Mouse (Mus musculus): ENCODE data around the gene Rom1. TPM values are rescaled to one million over a fixed set of nuclear protein-coding genes. Genes with fewer than 3 reads are reported as not detected.

Gene Rom1
- total and polyA plus RNA-seq, 2 experiments, result 1.7 to 5.0 TPM

GRCm38 (mm10) chr19:8895397-8895960 is 33.7 kb downstream of the Rom1 start:
- H3K79me2 ChIP-seq (ENCODE audit: control insufficient read depth, insufficient read depth, low read length), result peaks cover 16% of the 10 kb centered on the region; the same call in 1 of the 2 replicates
- no peak overlapping the region for H3K4me3 ChIP-seq (ENCODE audit: insufficient read depth, low read depth, low read length)
- 90% methylated on average over 9 of the region's 9 CpGs for WGBS
- H3K4me1 ChIP-seq (ENCODE audit: control insufficient read depth, insufficient read depth, low read length), result peaks cover 10% of the 10 kb centered on the region
- DNase-seq (ENCODE audit: extremely low read depth, low read depth, low spot score), result no peak
- H3K27ac ChIP-seq (replicated peaks; ENCODE audit: insufficient read depth, low read depth, low read length), result no peak overlapping the region
- no peak for TF ChIP-seq POLR2A (IDR thresholded peaks at IDR 0.05; ENCODE audit: extremely low read depth, insufficient read depth, low read length)
- TF ChIP-seq CTCF (IDR thresholded peaks at IDR 0.05; ENCODE audit: low read depth, low read length), result no peak
- H3K36me3 ChIP-seq (ENCODE audit: control insufficient read depth, insufficient read depth, low read length), result peaks cover under 1% of the 10 kb centered on the region; the same call in 1 of the 2 replicates
- no peaks in the 10 kb centered on the region for H3K27me3 ChIP-seq (ENCODE audit: control insufficient read depth, insufficient read depth, low read length)
- H3K9ac ChIP-seq (ENCODE audit: low read depth, low read length), result no peak overlapping the region

- H3K4me1 ChIP-seq (ENCODE audit: control insufficient read depth, insufficient read depth, low read length), result peaks cover 10% of the 10 kb centered on the region; the same call in 1 of the 2 replicates
- peak within 1 kb of the TSS; percentile 63 for H3K4me3 ChIP-seq (ENCODE audit: insufficient read depth, low read depth, low read length)
- peaks cover 3% of the 10 kb centered on the region; the same call in 1 of the 2 replicates for H3K36me3 ChIP-seq (ENCODE audit: control insufficient read depth, insufficient read depth, low read length)
- no peak for TF ChIP-seq CTCF (IDR thresholded peaks at IDR 0.05; ENCODE audit: low read depth, low read length)
- TF ChIP-seq POLR2A (IDR thresholded peaks at IDR 0.05; ENCODE audit: extremely low read depth, insufficient read depth, low read length), result peak; percentile 82
- no peaks in the 10 kb centered on the region for H3K27me3 ChIP-seq (ENCODE audit: control insufficient read depth, insufficient read depth, low read length)
- peak within 1 kb of the TSS; percentile 87 for H3K9ac ChIP-seq (ENCODE audit: low read depth, low read length)
- H3K79me2 ChIP-seq (ENCODE audit: control insufficient read depth, insufficient read depth, low read length), result peaks cover 12% of the 10 kb centered on the region; the same call in 1 of the 2 replicates
- DNase-seq (ENCODE audit: extremely low read depth, low read depth, low spot score), result peak; percentile 80
- WGBS, result 2% methylated on average over 54 of the region's 54 CpGs
- H3K27ac ChIP-seq (replicated peaks; ENCODE audit: insufficient read depth, low read depth, low read length), result peak within 1 kb of the TSS; percentile 60
Observed at GRCm38 (mm10) chr19:8892829-8893766, 36.1 kb downstream of the Rom1 start, which contains the start of gene Ints5. Ints5 (plus strand) TSS chr19:8893005.

GRCm38 (mm10) chr19:8888511-8889385 is 40.4 kb downstream of the Rom1 start, which contains the start of the genes 1810009A15Rik and Gm49416:
1810009A15Rik (plus strand) TSS chr19:8888853.
Gm49416 (plus strand) TSS chr19:8888926.
- Histone ChIP-seq H3K27ac (replicated peaks; ENCODE audit: insufficient read depth, low read depth, low read length) (peak within 1 kb of the TSS; percentile 72), H3K4me3 (ENCODE audit: insufficient read depth, low read depth, low read length) (peak within 1 kb of the TSS; percentile 82), H3K79me2 (ENCODE audit: control insufficient read depth, insufficient read depth, low read length) (peaks cover 5% of the 10 kb centered on the region; the same call in 1 of the 2 replicates), H3K4me1 (ENCODE audit: control insufficient read depth, insufficient read depth, low read length) (peaks cover 7% of the 10 kb centered on the region), H3K36me3 (ENCODE audit: control insufficient read depth, insufficient read depth, low read length) (peaks cover 3% of the 10 kb centered on the region; the same call in 1 of the 2 replicates), H3K27me3 (ENCODE audit: control insufficient read depth, insufficient read depth, low read length) (no peaks in the 10 kb centered on the region), H3K9ac (ENCODE audit: low read depth, low read length) (peak within 1 kb of the TSS; percentile 84)
- peak; percentile 88 for DNase-seq (ENCODE audit: extremely low read depth, low read depth, low spot score)
- WGBS, result under 1% methylated on average over 58 of the region's 58 CpGs
- peak; percentile 63; the same call in 1 of the 2 replicates for TF ChIP-seq POLR2A (IDR thresholded peaks at IDR 0.05; ENCODE audit: extremely low read depth, insufficient read depth, low read length)
- no peak for TF ChIP-seq CTCF (IDR thresholded peaks at IDR 0.05; ENCODE audit: low read depth, low read length)

- 11% methylated on average over 19 of the region's 19 CpGs for WGBS
- Histone ChIP-seq H3K4me1 (ENCODE audit: control insufficient read depth, insufficient read depth, low read length) (peaks cover 7% of the 10 kb centered on the region), H3K27ac (replicated peaks; ENCODE audit: insufficient read depth, low read depth, low read length) (peak overlapping the region; percentile 72), H3K9ac (ENCODE audit: low read depth, low read length) (peak overlapping the region; percentile 83), H3K36me3 (ENCODE audit: control insufficient read depth, insufficient read depth, low read length) (peaks cover 3% of the 10 kb centered on the region; the same call in 1 of the 2 replicates), H3K79me2 (ENCODE audit: control insufficient read depth, insufficient read depth, low read length) (peaks cover 3% of the 10 kb centered on the region; the same call in 1 of the 2 replicates), H3K27me3 (ENCODE audit: control insufficient read depth, insufficient read depth, low read length) (no peaks in the 10 kb centered on the region), H3K4me3 (ENCODE audit: insufficient read depth, low read depth, low read length) (peak overlapping the region; percentile 82)
- no peak for TF ChIP-seq POLR2A (IDR thresholded peaks at IDR 0.05; ENCODE audit: extremely low read depth, insufficient read depth, low read length)
- no peak for TF ChIP-seq CTCF (IDR thresholded peaks at IDR 0.05; ENCODE audit: low read depth, low read length)
- DNase-seq (ENCODE audit: extremely low read depth, low read depth, low spot score), result peak; percentile 27
Observed at GRCm38 (mm10) chr19:8887585-8888463, 41.3 kb downstream of the Rom1 start.
